Mouse (Mus musculus) hindbrain, postnatal 0 days (tissue): Measurements from ENCODE around the gene Tmsb15a. TPM values are rescaled to one million over a fixed set of nuclear protein-coding genes. Genes with fewer than 3 reads are reported as not detected.

ENCODE experiments used
- ATAC-seq: fragments of 200-750 bp; cut with Nextera tagmentation; 2 replicates; pipeline ENCODE4 v1.8.0; 2017; ENCODE audit warnings: mild to moderate bottlenecking, moderate TSS enrichment, moderate library complexity
- DNase-seq: peaks from one replicate; pipeline ENCODE4 v3.0.0-alpha.2; 2015; ENCODE audit warnings: low spot score
- H3K27ac ChIP-seq: fragments of 300-500 bp; sonication (generic); 2 replicates; pipeline ENCODE4 v1.5.1; 2014; ENCODE audit warnings: mild to moderate bottlenecking
- H3K27me3 ChIP-seq: fragments of 300-500 bp; sonication (generic); 2 replicates; pipeline ENCODE4 v1.6.1; 2014; ENCODE audit warnings: low read length, mixed read lengths; ENCODE audit not compliant: insufficient read depth
- H3K36me3 ChIP-seq: fragments of 300-500 bp; sonication (generic); 2 replicates; pipeline ENCODE4 v1.6.1; 2014; ENCODE audit warnings: low read length, mixed read lengths; ENCODE audit not compliant: insufficient read depth
- H3K4me1 ChIP-seq: fragments of 300-500 bp; sonication (generic); 2 replicates; pipeline ENCODE4 v1.6.1; 2014; ENCODE audit warnings: antibody characterized with exemption, low read length, mixed read lengths; ENCODE audit not compliant: insufficient read depth
- H3K4me2 ChIP-seq: fragments of 300-500 bp; sonication (generic); 2 replicates; pipeline ENCODE4 v1.6.1; 2014; ENCODE audit warnings: low read depth, mild to moderate bottlenecking, low read length, moderate library complexity, mixed read lengths
- H3K4me3 ChIP-seq: fragments of 300-500 bp; sonication (generic); 2 replicates; pipeline ENCODE4 v1.5.1; 2014; ENCODE audit warnings: low read length
- H3K9ac ChIP-seq: fragments of 300-500 bp; sonication (generic); replicated peaks from 2 replicates; pipeline ENCODE4 v1.6.1; 2014; ENCODE audit warnings: mild to moderate bottlenecking, low read length, moderate library complexity, mixed read lengths
- H3K9me3 ChIP-seq: fragments of 300-500 bp; sonication (generic); 2 replicates; pipeline ENCODE4 v1.6.1; 2016; ENCODE audit warnings: low read length, mixed read lengths
- CTCF ChIP-seq: IDR thresholded peaks from 2 replicates; pipeline ENCODE4 v1.5.1; 2016; ENCODE audit warnings: antibody characterized with exemption, control low read depth, low read depth
- WGBS: fragments of 180-500 bp; shearing (Covaris S2); extraction: QIAGEN DNeasy Blood & Tissue Kit; methylation state at CpG from one replicate; pipeline ENCODE4 v1.1.7; 2014; 5-methylcytosine and 5-hydroxymethylcytosine counted together
- microRNA-seq, 2 experiments: library from miRNA; unstranded; fragments of <30 nt; microRNA quantifications; one replicate each; pipeline ENCODE4; 2016
- polyA plus RNA-seq: library from polyadenylated mRNA; unstranded; fragments of >200 nt; fragmentation: Nextera tagmentation; extraction: Ambion mirVana; gene quantifications from 2 replicates; pipeline ENCODE4 v1.2.1, GENCODE M21; 2015
- total RNA-seq: library from RNA; depleted of rRNA; stranded (reverse); fragments of >200 nt; gene quantifications from 2 replicates; pipeline ENCODE4 v1.2.3, GENCODE M21; 2014; rRNA removed

Tmsb15a gene
- total and polyA plus RNA-seq, 2 experiments from 2014 or later: not detected

- no peaks in the 10 kb centered on the region for H3K9me3 ChIP-seq
- WGBS: 70% methylated on average over 3 of the region's 3 CpGs
- H3K27ac ChIP-seq: no peak overlapping the region
- H3K4me3 ChIP-seq: no peak overlapping the region
- no peak overlapping the region for H3K4me2 ChIP-seq
- H3K9ac ChIP-seq: no peak overlapping the region
- ATAC-seq (no peak), DNase-seq (no peak)
- H3K27me3 ChIP-seq: no peaks in the 10 kb centered on the region
- H3K4me1 ChIP-seq: no peaks in the 10 kb centered on the region
- no peaks in the 10 kb centered on the region for H3K36me3 ChIP-seq
- TF ChIP-seq CTCF: no peak
Measured at GRCm38 (mm10) chrX:135687802-135688201, 37.3 kb downstream of the Tmsb15a start.

- H3K36me3 ChIP-seq: no peaks in the 10 kb centered on the region
- TF ChIP-seq CTCF: no peak
- WGBS: 61% methylated on average over 2 of the region's 2 CpGs
- no peak overlapping the region for H3K4me2 ChIP-seq
- no peaks in the 10 kb centered on the region for H3K27me3 ChIP-seq
- no peaks in the 10 kb centered on the region for H3K9me3 ChIP-seq
- H3K4me3 ChIP-seq: no peak overlapping the region
- no peaks in the 10 kb centered on the region for H3K4me1 ChIP-seq
- no peak overlapping the region for H3K9ac ChIP-seq
- H3K27ac ChIP-seq: no peak overlapping the region
- ATAC-seq (no peak), DNase-seq (no peak)
Measured at GRCm38 (mm10) chrX:135681858-135682257, 43.2 kb downstream of the Tmsb15a start.

Small RNA genes lying within 50 kb of the gene (microRNA-seq; reads per million reads assigned to microRNA genes)
- gene Mir7646: 0 to 0.18 reads per million in 2 experiments

Other genes starting within 250 kb of the Tmsb15a start
- not detected in 2 replicates for gene AV320801, start 230.7 kb downstream of the Tmsb15a start, total RNA-seq
- not detected in 2 replicates for gene AV320801, start 230.7 kb downstream of the Tmsb15a start, polyA plus RNA-seq
- gene Nxf7, start 126.5 kb downstream of the Tmsb15a start, total RNA-seq: not detected in 2 replicates
- gene Nxf7, start 126.5 kb downstream of the Tmsb15a start, polyA plus RNA-seq: 0.24 TPM in 1 of 2 replicates, not detected in the other
- gene Prame, start 97.6 kb downstream of the Tmsb15a start, total RNA-seq: not detected in 2 replicates
- not detected in 2 replicates for gene Prame, start 97.6 kb downstream of the Tmsb15a start, polyA plus RNA-seq
- not detected in 2 replicates for gene Tcp11x2, start 31.5 kb downstream of the Tmsb15a start, total RNA-seq
- not detected in 2 replicates for gene Tcp11x2, start 31.5 kb downstream of the Tmsb15a start, polyA plus RNA-seq
- 9.4 and 12.0 TPM in 2 replicates for gene Armcx5, start 17.5 kb upstream of the Tmsb15a start, total RNA-seq
- 25.1 and 26.1 TPM in 2 replicates for gene Armcx5, start 17.5 kb upstream of the Tmsb15a start, polyA plus RNA-seq
- gene Gprasp1, start 17.5 kb upstream of the Tmsb15a start, total RNA-seq: 272 and 285 TPM in 2 replicates
- 214 and 231 TPM in 2 replicates for gene Gprasp1, start 17.5 kb upstream of the Tmsb15a start, polyA plus RNA-seq
- gene Bhlhb9, start 72.3 kb upstream of the Tmsb15a start, total RNA-seq: 47.6 and 65.9 TPM in 2 replicates
- gene Bhlhb9, start 72.3 kb upstream of the Tmsb15a start, polyA plus RNA-seq: 96.4 and 98.2 TPM in 2 replicates
- 201 and 270 TPM in 2 replicates for gene Gprasp2, start 113.8 kb upstream of the Tmsb15a start, total RNA-seq
- 239 and 245 TPM in 2 replicates for gene Gprasp2, start 113.8 kb upstream of the Tmsb15a start, polyA plus RNA-seq